Mouse (Mus musculus): Measurements from ENCODE around the gene Shisa6. TPM values are rescaled to one million over a fixed set of nuclear protein-coding genes. Genes with fewer than 3 reads are reported as not detected.

The Shisa6 gene
- polyA plus RNA-seq, 1 experiment from 2014 or later = 1.4 TPM

GRCm38 (mm10) chr11:66534291-66534690 lies 8.5 kb upstream of the Shisa6 start:
- 41% methylated on average over 4 of the region's 4 CpGs for WGBS
- no peaks in the 10 kb centered on the region for H3K36me3 ChIP-seq (ENCODE audit: control insufficient read depth, insufficient read depth, low read length)
- DNase-seq (ENCODE audit: low spot score, missing footprints) (peak; percentile 83), ATAC-seq (ENCODE audit: low FRiP score) (no peak)
- no peak overlapping the region for H3K9ac ChIP-seq (ENCODE audit: low read length)
- no peak overlapping the region for H3K4me3 ChIP-seq (ENCODE audit: low read depth, low read length)
- no peak overlapping the region for H3K27ac ChIP-seq (ENCODE audit: low read depth, low read length)
- H3K9me3 ChIP-seq (ENCODE audit: control insufficient read depth, low read length) = no peaks in the 10 kb centered on the region
- H3K27me3 ChIP-seq (ENCODE audit: control insufficient read depth, insufficient read depth, low read length) = no peaks in the 10 kb centered on the region
- no peak overlapping the region for H3K4me2 ChIP-seq
- H3K4me1 ChIP-seq (ENCODE audit: control insufficient read depth, insufficient read depth, low read length) = no peaks in the 10 kb centered on the region

GRCm38 (mm10) chr11:66528146-66528545 lies 2.4 kb upstream of the Shisa6 start:
- no peaks in the 10 kb centered on the region for H3K36me3 ChIP-seq (ENCODE audit: control insufficient read depth, insufficient read depth, low read length)
- H3K4me2 ChIP-seq = no peak overlapping the region
- no peak overlapping the region for H3K9ac ChIP-seq (ENCODE audit: low read length)
- H3K4me1 ChIP-seq (ENCODE audit: control insufficient read depth, insufficient read depth, low read length) = no peaks in the 10 kb centered on the region
- H3K27ac ChIP-seq (ENCODE audit: low read depth, low read length) = no peak overlapping the region
- no peaks in the 10 kb centered on the region for H3K9me3 ChIP-seq (ENCODE audit: control insufficient read depth, low read length)
- ATAC-seq (ENCODE audit: low FRiP score) (no peak), DNase-seq (ENCODE audit: low spot score, missing footprints) (peak; percentile 82)
- peaks cover 48% of the 10 kb centered on the region for H3K27me3 ChIP-seq (ENCODE audit: control insufficient read depth, insufficient read depth, low read length)
- H3K4me3 ChIP-seq (ENCODE audit: low read depth, low read length) = no peak overlapping the region

GRCm38 (mm10) chr11:66527343-66527742 lies 1.6 kb upstream of the Shisa6 start:
- H3K4me3 ChIP-seq (ENCODE audit: low read depth, low read length) = no peak overlapping the region
- no peaks in the 10 kb centered on the region for H3K4me1 ChIP-seq (ENCODE audit: control insufficient read depth, insufficient read depth, low read length)
- H3K9me3 ChIP-seq (ENCODE audit: control insufficient read depth, low read length) = no peaks in the 10 kb centered on the region
- no peak overlapping the region for H3K9ac ChIP-seq (ENCODE audit: low read length)
- ATAC-seq (ENCODE audit: low FRiP score) (0 out of 2 replicates have a peak, but pooled peaks have one; percentile 9), DNase-seq (ENCODE audit: low spot score, missing footprints) (peak; percentile 85)
- H3K4me2 ChIP-seq = no peak overlapping the region
- H3K27me3 ChIP-seq (ENCODE audit: control insufficient read depth, insufficient read depth, low read length) = peaks cover 48% of the 10 kb centered on the region
- no peaks in the 10 kb centered on the region for H3K36me3 ChIP-seq (ENCODE audit: control insufficient read depth, insufficient read depth, low read length)
- H3K27ac ChIP-seq (ENCODE audit: low read depth, low read length) = no peak overlapping the region
- WGBS = 2% methylated on average over 5 of the region's 5 CpGs

- ATAC-seq (ENCODE audit: low FRiP score) = peak; percentile 12; the same call in 1 of the 2 replicates
- H3K27ac ChIP-seq (ENCODE audit: low read depth, low read length) = no peak overlapping the region
- H3K4me3 ChIP-seq (ENCODE audit: low read depth, low read length) = peak overlapping the region; percentile 62
- H3K4me2 ChIP-seq = peak overlapping the region; percentile 93
- H3K27me3 ChIP-seq (ENCODE audit: control insufficient read depth, insufficient read depth, low read length) = peaks cover 48% of the 10 kb centered on the region
- H3K4me1 ChIP-seq (ENCODE audit: control insufficient read depth, insufficient read depth, low read length) = no peaks in the 10 kb centered on the region
- H3K9ac ChIP-seq (ENCODE audit: low read length) = peak overlapping the region; percentile 67; the same call in 1 of the 2 replicates
- WGBS = 6% methylated on average over 5 of the region's 5 CpGs
- DNase-seq (ENCODE audit: low spot score, missing footprints) = no peak
- no peaks in the 10 kb centered on the region for H3K36me3 ChIP-seq (ENCODE audit: control insufficient read depth, insufficient read depth, low read length)
- H3K9me3 ChIP-seq (ENCODE audit: control insufficient read depth, low read length) = no peaks in the 10 kb centered on the region
Measured at GRCm38 (mm10) chr11:66526981-66527320, 1.2 kb upstream of the Shisa6 start.

- under 1% methylated on average over 74 of the region's 126 CpGs for WGBS
- no peaks in the 10 kb centered on the region for H3K4me1 ChIP-seq (ENCODE audit: control insufficient read depth, insufficient read depth, low read length)
- no peaks in the 10 kb centered on the region for H3K9me3 ChIP-seq (ENCODE audit: control insufficient read depth, low read length)
- DNase-seq (ENCODE audit: low spot score, missing footprints) = peak; percentile 95
- H3K36me3 ChIP-seq (ENCODE audit: control insufficient read depth, insufficient read depth, low read length) = no peaks in the 10 kb centered on the region
- H3K27me3 ChIP-seq (ENCODE audit: control insufficient read depth, insufficient read depth, low read length) = peaks cover 48% of the 10 kb centered on the region
- peak overlapping the region; percentile 67 for H3K9ac ChIP-seq (ENCODE audit: low read length)
- peak; percentile 82 for ATAC-seq (ENCODE audit: low FRiP score)
- H3K4me3 ChIP-seq (ENCODE audit: low read depth, low read length) = peak overlapping the region; percentile 62
- no peak overlapping the region for H3K27ac ChIP-seq (ENCODE audit: low read depth, low read length)
- H3K4me2 ChIP-seq = peak overlapping the region; percentile 93
Measured at GRCm38 (mm10) chr11:66526046-66526980, 549 bp upstream of the Shisa6 start.

GRCm38 (mm10) chr11:66524251-66524650 lies 1.5 kb downstream of the Shisa6 start:
- Histone ChIP-seq H3K4me3 (ENCODE audit: low read depth, low read length) (no peak overlapping the region), H3K9ac (ENCODE audit: low read length) (no peak overlapping the region), H3K4me2 (no peak overlapping the region), H3K4me1 (ENCODE audit: control insufficient read depth, insufficient read depth, low read length) (no peaks in the 10 kb centered on the region), H3K27ac (ENCODE audit: low read depth, low read length) (no peak overlapping the region), H3K27me3 (ENCODE audit: control insufficient read depth, insufficient read depth, low read length) (peaks cover 48% of the 10 kb centered on the region), H3K36me3 (ENCODE audit: control insufficient read depth, insufficient read depth, low read length) (no peaks in the 10 kb centered on the region), H3K9me3 (ENCODE audit: control insufficient read depth, low read length) (no peaks in the 10 kb centered on the region)
- 52% methylated on average over 4 of the region's 4 CpGs for whole genome bisulfite sequencing
- DNase-seq (ENCODE audit: low spot score, missing footprints) = no peak
- ATAC-seq (ENCODE audit: low FRiP score) = no peak

GRCm38 (mm10) chr11:66522376-66522775 lies 3.4 kb downstream of the Shisa6 start:
- H3K9ac ChIP-seq (ENCODE audit: low read length) = no peak overlapping the region
- no peak for ATAC-seq (ENCODE audit: low FRiP score)
- H3K27me3 ChIP-seq (ENCODE audit: control insufficient read depth, insufficient read depth, low read length) = peaks cover 35% of the 10 kb centered on the region

GRCm38 (mm10) chr11:66519386-66519785 lies 6.4 kb downstream of the Shisa6 start:
- WGBS = 90% methylated on average over 6 of the region's 6 CpGs
- Histone ChIP-seq H3K4me1 (ENCODE audit: control insufficient read depth, insufficient read depth, low read length) (no peaks in the 10 kb centered on the region), H3K36me3 (ENCODE audit: control insufficient read depth, insufficient read depth, low read length) (no peaks in the 10 kb centered on the region)

More at GRCm38 (mm10) chr11:66522376-66522775, 3.4 kb downstream of the Shisa6 start:
- 82% methylated on average over 4 of the region's 4 CpGs for WGBS
- Histone ChIP-seq H3K36me3 (ENCODE audit: control insufficient read depth, insufficient read depth, low read length) (no peaks in the 10 kb centered on the region), H3K9me3 (ENCODE audit: control insufficient read depth, low read length) (no peaks in the 10 kb centered on the region), H3K4me2 (no peak overlapping the region), H3K27ac (ENCODE audit: low read depth, low read length) (no peak overlapping the region), H3K4me1 (ENCODE audit: control insufficient read depth, insufficient read depth, low read length) (no peaks in the 10 kb centered on the region), H3K4me3 (ENCODE audit: low read depth, low read length) (no peak overlapping the region)
- peak; percentile 51 for DNase-seq (ENCODE audit: low spot score, missing footprints)

GRCm38 (mm10) chr11:66514346-66514745 lies 11.4 kb downstream of the Shisa6 start:
- H3K27ac ChIP-seq (ENCODE audit: low read depth, low read length) = no peak overlapping the region
- WGBS = 85% methylated on average over 5 of the region's 5 CpGs

More at GRCm38 (mm10) chr11:66519386-66519785, 6.4 kb downstream of the Shisa6 start:
- Histone ChIP-seq H3K4me3 (ENCODE audit: low read depth, low read length) (no peak overlapping the region), H3K9ac (ENCODE audit: low read length) (no peak overlapping the region), H3K27me3 (ENCODE audit: control insufficient read depth, insufficient read depth, low read length) (peaks cover 12% of the 10 kb centered on the region), H3K27ac (ENCODE audit: low read depth, low read length) (no peak overlapping the region), H3K9me3 (ENCODE audit: control insufficient read depth, low read length) (no peaks in the 10 kb centered on the region), H3K4me2 (no peak overlapping the region)
- no peak for ATAC-seq (ENCODE audit: low FRiP score)
- DNase-seq (ENCODE audit: low spot score, missing footprints) = no peak

More at GRCm38 (mm10) chr11:66514346-66514745, 11.4 kb downstream of the Shisa6 start:
- Histone ChIP-seq H3K4me3 (ENCODE audit: low read depth, low read length) (no peak overlapping the region), H3K27me3 (ENCODE audit: control insufficient read depth, insufficient read depth, low read length) (no peaks in the 10 kb centered on the region), H3K36me3 (ENCODE audit: control insufficient read depth, insufficient read depth, low read length) (no peaks in the 10 kb centered on the region), H3K4me2 (no peak overlapping the region), H3K9ac (ENCODE audit: low read length) (no peak overlapping the region), H3K9me3 (ENCODE audit: control insufficient read depth, low read length) (no peaks in the 10 kb centered on the region), H3K4me1 (ENCODE audit: control insufficient read depth, insufficient read depth, low read length) (no peaks in the 10 kb centered on the region)
- DNase-seq (ENCODE audit: low spot score, missing footprints) = no peak
- no peak for ATAC-seq (ENCODE audit: low FRiP score)
